Mouse (Mus musculus) forebrain, embryonic 12.5 days (tissue): ENCODE results near the gene Nexn. TPM values are rescaled to one million over a fixed set of nuclear protein-coding genes. Genes with fewer than 3 reads are reported as not detected.

Experiments used
- ATAC-seq: fragments of 200-750 bp; cut with Nextera tagmentation; 2 replicates; pipeline ENCODE4 v1.8.0; 2017; ENCODE audit warnings: moderate TSS enrichment; ENCODE audit not compliant: low FRiP score
- H3K27ac ChIP-seq: fragments of 300-500 bp; sonication (generic); 2 replicates; pipeline ENCODE4 v1.5.1; 2016; ENCODE audit warnings: mild to moderate bottlenecking
- H3K27me3 ChIP-seq: fragments of 300-500 bp; sonication (generic); 2 replicates; pipeline ENCODE4 v1.6.1; 2016; ENCODE audit warnings: mild to moderate bottlenecking
- H3K36me3 ChIP-seq: fragments of 300-500 bp; sonication (generic); replicated peaks from 2 replicates; pipeline ENCODE4 v1.6.1; 2016; ENCODE audit warnings: mild to moderate bottlenecking
- H3K4me1 ChIP-seq: fragments of 300-500 bp; sonication (generic); 2 replicates; pipeline ENCODE4 v1.6.1; 2016
- H3K4me2 ChIP-seq: fragments of 300-500 bp; sonication (generic); 2 replicates; pipeline ENCODE4 v1.6.1; 2016; ENCODE audit warnings: mild to moderate bottlenecking, moderate library complexity
- H3K4me3 ChIP-seq: fragments of 300-500 bp; sonication (generic); replicated peaks from 2 replicates; pipeline ENCODE4 v1.5.1; 2016; ENCODE audit warnings: mild to moderate bottlenecking
- H3K9ac ChIP-seq: fragments of 300-500 bp; sonication (generic); 2 replicates; pipeline ENCODE4 v1.6.1; 2016; ENCODE audit warnings: mild to moderate bottlenecking
- H3K9me3 ChIP-seq: fragments of 300-500 bp; sonication (generic); 2 replicates; pipeline ENCODE4 v1.6.1; 2016
- WGBS: fragments of 180-500 bp; shearing (Covaris S2); methylation state at CpG from one replicate; pipeline ENCODE4 v1.1.7; 2016; 5-methylcytosine and 5-hydroxymethylcytosine counted together
- polyA plus RNA-seq: library from polyadenylated mRNA; unstranded; fragments of >200 nt; fragmentation: Nextera tagmentation; extraction: Ambion mirVana; gene quantifications from 2 replicates; pipeline ENCODE4 v1.2.1, GENCODE M21; 2016

Nexn gene
- polyA plus RNA-seq, 1 experiment from 2014 or later = 6.3 TPM

DNA sequence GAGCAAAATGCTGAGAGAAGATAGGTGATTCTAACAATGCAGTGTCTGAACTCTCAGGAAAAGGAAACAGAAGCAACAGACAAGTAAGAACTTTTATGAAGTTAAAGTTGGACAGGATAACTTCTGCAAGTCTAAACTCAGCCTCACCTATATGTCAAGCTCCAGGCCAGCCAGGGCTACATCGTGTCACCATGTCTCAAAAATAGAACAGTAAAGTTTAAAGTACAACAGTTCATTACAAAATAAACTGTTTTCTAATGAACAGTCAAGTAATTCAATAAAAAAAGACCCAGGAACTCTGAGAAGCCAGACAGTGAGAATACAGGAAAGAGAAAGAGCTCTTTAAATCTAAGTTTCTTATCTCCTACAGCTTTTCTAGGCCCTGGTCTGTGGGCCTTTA lies 15.7 kb downstream of the Nexn start:
- H3K4me2 ChIP-seq = no peak overlapping the region
- no peaks in the 10 kb centered on the region for H3K9me3 ChIP-seq
- no peak overlapping the region for H3K27ac ChIP-seq
- no peak overlapping the region for H3K9ac ChIP-seq
- no peak for ATAC-seq
- no peaks in the 10 kb centered on the region for H3K36me3 ChIP-seq
- H3K4me1 ChIP-seq = no peaks in the 10 kb centered on the region
- WGBS = 100% methylated on average over 1 of the region's 1 CpGs
- no peak overlapping the region for H3K4me3 ChIP-seq
- H3K27me3 ChIP-seq = no peaks in the 10 kb centered on the region

GRCm38 (mm10) chr3:152247708-152248107 lies 18.4 kb downstream of the Nexn start:
- 91% methylated on average over 12 of the region's 12 CpGs for WGBS
- Histone ChIP-seq H3K9me3 (no peaks in the 10 kb centered on the region), H3K27me3 (no peaks in the 10 kb centered on the region), H3K27ac (no peak overlapping the region), H3K36me3 (no peaks in the 10 kb centered on the region), H3K4me1 (no peaks in the 10 kb centered on the region), H3K4me3 (no peak overlapping the region), H3K4me2 (no peak overlapping the region), H3K9ac (no peak overlapping the region)
- no peak for ATAC-seq

DNA sequence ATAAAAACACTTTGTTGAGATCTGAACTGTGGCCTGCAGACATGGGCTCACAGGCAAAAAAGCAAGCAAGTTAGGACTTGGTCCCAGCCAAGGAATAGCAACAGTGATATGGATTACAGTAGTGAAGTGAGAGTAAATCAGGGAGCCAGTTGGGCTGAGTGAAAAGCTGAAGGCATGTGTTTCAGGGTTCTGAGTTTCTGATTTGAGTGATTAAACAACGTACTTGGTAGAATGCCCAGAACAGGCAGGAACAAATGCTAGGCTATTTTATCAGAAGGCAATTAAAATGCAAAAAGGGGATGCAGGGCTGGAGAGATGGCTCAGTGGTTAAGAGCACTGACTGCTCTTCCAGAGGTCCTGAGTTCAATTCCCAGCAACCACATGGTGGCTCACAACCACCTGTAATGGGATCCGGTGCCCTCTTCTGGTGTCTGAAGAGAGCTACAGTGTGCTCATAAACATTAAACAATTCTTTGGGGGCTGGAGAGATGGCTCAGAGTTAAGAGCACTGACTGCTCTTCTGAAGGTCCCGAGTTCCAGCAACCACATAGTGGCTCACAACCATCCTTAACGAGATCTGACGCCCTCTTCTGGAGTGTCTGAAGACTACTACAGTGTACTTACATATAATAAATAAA lies 20.8 kb downstream of the Nexn start:
- Histone ChIP-seq H3K27me3 (no peaks in the 10 kb centered on the region), H3K9ac (no peak overlapping the region), H3K4me3 (no peak overlapping the region), H3K4me2 (no peak overlapping the region), H3K27ac (no peak overlapping the region), H3K4me1 (no peaks in the 10 kb centered on the region), H3K9me3 (no peaks in the 10 kb centered on the region), H3K36me3 (no peaks in the 10 kb centered on the region)
- WGBS = 80% methylated on average over 5 of the region's 5 CpGs
- no peak for ATAC-seq

- Histone ChIP-seq H3K27ac (no peak overlapping the region), H3K4me1 (no peaks in the 10 kb centered on the region), H3K4me2 (no peak overlapping the region), H3K36me3 (peaks cover 12% of the 10 kb centered on the region), H3K9me3 (no peaks in the 10 kb centered on the region), H3K27me3 (no peaks in the 10 kb centered on the region), H3K4me3 (no peak overlapping the region), H3K9ac (no peak overlapping the region)
- ATAC-seq = no peak
- 78% methylated on average over 4 of the region's 4 CpGs for WGBS
Measured at GRCm38 (mm10) chr3:152243304-152243703, 22.8 kb downstream of the Nexn start.

DNA sequence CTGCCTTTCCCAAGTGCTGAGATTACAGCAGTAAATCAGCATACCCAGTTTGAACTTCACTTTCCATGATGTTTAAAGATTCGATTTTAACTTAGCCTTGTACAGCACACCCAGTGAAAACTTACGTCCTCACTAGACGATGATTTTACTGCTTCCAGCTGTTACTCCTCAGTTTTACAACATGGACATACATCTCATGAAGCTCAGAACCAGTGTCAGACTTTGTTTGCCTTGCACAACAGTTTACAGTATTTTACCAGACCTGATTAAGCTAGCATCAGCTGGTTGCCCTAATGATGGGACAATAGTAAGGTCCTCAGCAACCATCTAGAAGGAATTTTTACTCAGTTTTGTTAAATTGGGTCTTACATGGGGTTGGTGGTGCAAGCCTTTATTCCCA lies 25.1 kb downstream of the Nexn start:
- Histone ChIP-seq H3K4me1 (no peaks in the 10 kb centered on the region), H3K27me3 (no peaks in the 10 kb centered on the region), H3K9me3 (no peaks in the 10 kb centered on the region), H3K4me2 (no peak overlapping the region), H3K36me3 (peaks cover 21% of the 10 kb centered on the region), H3K27ac (no peak overlapping the region), H3K4me3 (no peak overlapping the region), H3K9ac (no peak overlapping the region)
- ATAC-seq = no peak
- 89% methylated on average over 3 of the region's 3 CpGs for WGBS

GRCm38 (mm10) chr3:152239592-152239991 lies 26.6 kb downstream of the Nexn start:
- no peak overlapping the region for H3K4me3 ChIP-seq
- no peak overlapping the region for H3K9ac ChIP-seq
- ATAC-seq = 0 out of 2 replicates have a peak, but pooled peaks have one; percentile 33
- no peaks in the 10 kb centered on the region for H3K27me3 ChIP-seq
- H3K9me3 ChIP-seq = no peaks in the 10 kb centered on the region
- H3K36me3 ChIP-seq = peaks cover 32% of the 10 kb centered on the region
- H3K4me2 ChIP-seq = no peak overlapping the region
- 95% methylated on average over 1 of the region's 1 CpGs for WGBS
- H3K27ac ChIP-seq = no peak overlapping the region
- H3K4me1 ChIP-seq = no peaks in the 10 kb centered on the region

- Histone ChIP-seq H3K4me1 (no peaks in the 10 kb centered on the region), H3K9me3 (no peaks in the 10 kb centered on the region), H3K9ac (no peak overlapping the region), H3K36me3 (peaks cover 37% of the 10 kb centered on the region), H3K27me3 (no peaks in the 10 kb centered on the region), H3K4me2 (no peak overlapping the region), H3K4me3 (no peak overlapping the region), H3K27ac (no peak overlapping the region)
- peak; percentile 10; the same call in 1 of the 2 replicates for ATAC-seq
- 80% methylated on average over 2 of the region's 2 CpGs for WGBS
Measured at GRCm38 (mm10) chr3:152238836-152239235, 27.3 kb downstream of the Nexn start.

DNA sequence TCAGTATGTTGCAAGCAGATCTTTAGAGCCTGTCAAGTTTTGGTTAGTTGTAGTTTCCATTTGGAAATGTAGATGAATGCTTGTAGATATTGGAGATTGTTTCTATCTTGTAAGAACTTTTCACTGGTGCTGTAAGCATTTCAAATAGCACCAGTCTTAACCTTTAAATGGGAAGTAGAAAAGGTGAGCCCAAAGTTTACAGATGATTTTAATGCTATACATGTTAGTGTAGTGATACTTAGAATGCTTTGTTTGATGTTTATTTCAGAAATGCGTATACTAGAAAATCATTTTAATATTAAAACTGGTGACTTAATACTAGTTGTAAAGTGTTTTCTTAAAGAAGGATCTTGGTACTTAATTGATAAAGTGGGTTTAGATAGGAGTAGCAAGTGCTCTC lies 30.3 kb downstream of the Nexn start:
- peaks cover 49% of the 10 kb centered on the region for H3K36me3 ChIP-seq
- H3K4me3 ChIP-seq = no peak overlapping the region
- no peak overlapping the region for H3K27ac ChIP-seq
- no peaks in the 10 kb centered on the region for H3K9me3 ChIP-seq
- no peak overlapping the region for H3K9ac ChIP-seq
- no peak overlapping the region for H3K4me2 ChIP-seq
- ATAC-seq = no peak
- H3K4me1 ChIP-seq = no peaks in the 10 kb centered on the region
- no peaks in the 10 kb centered on the region for H3K27me3 ChIP-seq
- WGBS = 96% methylated on average over 1 of the region's 1 CpGs

DNA sequence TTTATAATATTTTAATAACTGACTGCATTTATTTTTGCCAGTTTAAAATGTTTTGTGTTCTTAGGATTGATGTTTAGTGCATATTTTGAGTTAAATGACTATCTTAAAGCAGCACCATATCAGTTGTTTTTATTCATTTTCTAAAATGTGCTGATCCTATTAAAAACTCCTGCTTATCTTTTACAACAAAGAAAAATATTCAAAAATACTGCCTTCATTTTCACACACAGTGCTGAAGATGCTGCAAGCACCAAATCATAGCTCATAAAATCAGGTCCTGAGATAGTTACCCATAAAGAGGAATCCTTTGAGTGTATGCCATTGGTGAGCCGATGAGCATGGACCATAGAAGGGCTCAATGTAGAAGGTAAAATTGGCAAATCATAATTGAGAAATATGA lies 30.9 kb downstream of the Nexn start:
- Histone ChIP-seq H3K9me3 (no peaks in the 10 kb centered on the region), H3K4me2 (no peak overlapping the region), H3K36me3 (peaks cover 54% of the 10 kb centered on the region), H3K27me3 (no peaks in the 10 kb centered on the region), H3K9ac (no peak overlapping the region), H3K4me3 (no peak overlapping the region), H3K4me1 (no peaks in the 10 kb centered on the region), H3K27ac (no peak overlapping the region)
- ATAC-seq = no peak
- WGBS = 95% methylated on average over 1 of the region's 1 CpGs

DNA sequence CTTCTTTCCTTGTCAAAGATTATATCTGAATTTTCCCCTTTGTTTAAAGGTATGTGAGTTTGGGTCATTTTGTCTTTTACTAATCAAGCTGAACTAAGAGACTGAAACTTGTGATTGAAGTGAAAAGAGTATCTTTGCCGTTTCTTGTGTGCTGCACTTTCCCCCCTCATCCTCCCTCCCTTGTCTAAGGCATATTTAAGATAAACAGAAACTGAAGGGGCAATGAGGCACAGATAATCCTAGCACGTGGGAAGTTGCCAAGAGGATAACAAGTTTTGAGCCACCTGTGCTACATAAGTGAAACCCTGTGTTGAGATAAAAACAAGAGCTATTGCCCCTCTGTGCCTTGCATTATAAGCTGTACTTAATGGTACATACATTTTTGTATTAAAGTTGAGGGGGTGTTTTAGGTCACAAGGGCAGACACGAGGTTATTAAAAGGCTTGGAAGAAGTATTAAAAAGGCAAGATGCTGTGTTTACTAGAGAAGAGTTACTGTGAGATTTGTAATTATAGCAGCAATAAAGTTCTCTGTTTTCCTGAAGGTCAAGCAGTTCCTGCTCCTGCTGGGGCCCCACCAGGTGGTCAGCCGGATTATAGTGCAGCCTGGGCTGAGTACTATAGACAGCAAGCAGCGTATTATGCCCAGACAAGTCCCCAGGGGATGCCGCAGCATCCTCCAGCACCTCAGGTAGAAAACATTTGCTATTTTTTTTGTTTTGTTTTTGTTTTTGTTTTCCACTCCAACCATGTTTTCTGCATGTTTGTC lies 34.6 kb downstream of the Nexn start:
- no peak overlapping the region for H3K4me3 ChIP-seq
- H3K4me2 ChIP-seq = no peak overlapping the region
- no peaks in the 10 kb centered on the region for H3K4me1 ChIP-seq
- H3K27me3 ChIP-seq = no peaks in the 10 kb centered on the region
- WGBS = 60% methylated on average over 6 of the region's 6 CpGs
- no peaks in the 10 kb centered on the region for H3K9me3 ChIP-seq
- H3K9ac ChIP-seq = no peak overlapping the region
- peaks cover 65% of the 10 kb centered on the region for H3K36me3 ChIP-seq
- no peak overlapping the region for H3K27ac ChIP-seq
- ATAC-seq = no peak

DNA sequence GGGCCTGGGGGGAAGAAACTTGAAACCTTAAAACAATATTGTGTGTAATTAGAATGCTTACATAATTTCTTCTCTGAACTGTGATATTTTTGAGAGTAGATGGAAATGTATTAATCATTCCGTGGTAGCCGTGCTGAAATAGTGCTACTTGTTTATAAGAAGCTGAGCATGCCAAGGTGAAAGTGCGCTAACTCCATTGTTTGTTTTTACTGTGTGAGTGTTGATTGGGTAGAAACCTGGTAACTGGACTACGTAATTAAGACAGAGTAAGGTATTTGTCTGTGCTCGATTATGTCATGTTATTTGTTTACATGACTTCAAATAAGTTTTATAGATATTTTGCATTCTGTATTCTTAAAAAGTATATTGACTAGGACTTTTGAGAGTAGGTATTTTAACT lies 36.9 kb downstream of the Nexn start:
- Histone ChIP-seq H3K4me3 (no peak overlapping the region), H3K9ac (no peak overlapping the region), H3K4me1 (no peaks in the 10 kb centered on the region), H3K27ac (no peak overlapping the region), H3K9me3 (no peaks in the 10 kb centered on the region), H3K27me3 (no peaks in the 10 kb centered on the region), H3K4me2 (no peak overlapping the region), H3K36me3 (peaks cover 74% of the 10 kb centered on the region)
- no peak for ATAC-seq
- WGBS = 93% methylated on average over 5 of the region's 5 CpGs

DNA sequence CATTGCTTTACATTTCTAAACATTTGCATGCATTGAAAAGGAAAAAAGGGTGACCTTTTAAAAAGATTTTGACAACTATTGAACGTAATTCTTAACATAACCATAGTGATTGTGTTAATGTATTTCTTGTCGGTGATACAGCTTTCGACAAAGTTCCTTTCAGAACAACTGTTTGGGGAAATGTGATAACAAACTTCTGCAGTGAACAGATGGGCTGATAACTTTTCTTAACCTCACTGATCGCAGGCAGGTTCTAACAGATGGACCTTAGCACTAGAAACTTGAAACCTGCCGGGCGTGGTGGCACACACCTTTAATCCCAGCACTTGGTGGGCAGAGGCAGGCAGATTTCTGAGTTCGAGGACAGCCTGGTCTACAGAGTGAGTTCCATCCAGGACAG lies 37.3 kb downstream of the Nexn start:
- H3K27ac ChIP-seq = no peak overlapping the region
- no peaks in the 10 kb centered on the region for H3K4me1 ChIP-seq
- H3K4me2 ChIP-seq = no peak overlapping the region
- 96% methylated on average over 7 of the region's 7 CpGs for WGBS
- no peak overlapping the region for H3K4me3 ChIP-seq
- no peak for ATAC-seq
- no peak overlapping the region for H3K9ac ChIP-seq
- H3K27me3 ChIP-seq = no peaks in the 10 kb centered on the region
- peaks cover 76% of the 10 kb centered on the region for H3K36me3 ChIP-seq
- H3K9me3 ChIP-seq = no peaks in the 10 kb centered on the region

DNA sequence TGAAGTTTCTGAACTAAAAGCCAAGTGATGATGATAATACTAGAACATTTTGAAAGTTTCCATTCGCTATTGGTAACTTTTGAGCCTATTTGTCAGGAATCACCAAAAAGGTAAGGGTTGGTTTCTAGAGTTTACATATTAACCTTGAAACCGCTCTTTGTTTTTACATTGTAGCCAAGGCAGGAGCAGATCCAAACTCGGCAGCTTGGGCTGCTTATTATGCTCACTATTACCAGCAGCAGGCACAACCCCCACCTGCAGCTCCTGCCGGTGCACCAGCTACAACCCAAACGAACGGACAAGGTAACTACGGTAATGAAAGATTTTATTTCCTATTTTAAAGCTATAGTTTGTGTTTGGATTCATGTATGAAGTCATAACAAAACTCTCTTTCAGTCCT lies 40.2 kb downstream of the Nexn start:
- Histone ChIP-seq H3K27ac (no peak overlapping the region), H3K9me3 (no peaks in the 10 kb centered on the region), H3K9ac (no peak overlapping the region), H3K36me3 (peaks cover 91% of the 10 kb centered on the region), H3K4me1 (no peaks in the 10 kb centered on the region), H3K4me2 (no peak overlapping the region), H3K4me3 (no peak overlapping the region), H3K27me3 (no peaks in the 10 kb centered on the region)
- no peak for ATAC-seq
- WGBS = 91% methylated on average over 7 of the region's 7 CpGs
